Mouse (Mus musculus) CH12.LX (cell line): Measurements from ENCODE around the gene Lancl1. TPM values are rescaled to one million over a fixed set of nuclear protein-coding genes. Genes with fewer than 3 reads are reported as not detected.

Experiments used
- DNase-seq: peaks from one replicate; pipeline ENCODE4 v3.0.0-alpha.2; 2013; ENCODE audit errors: extremely low read depth
- H3K27ac ChIP-seq: 2 replicates; pipeline ENCODE4 v1.5.1; 2012; ENCODE audit warnings: low read depth, mild to moderate bottlenecking, control low read depth, moderate library complexity; ENCODE audit not compliant: insufficient read depth
- H3K27me3 ChIP-seq: replicated peaks from 2 replicates; pipeline ENCODE3; 2012; ENCODE audit warnings: inconsistent platforms
- H3K36me3 ChIP-seq, 2 experiments: replicated peaks in 1 of 2; 2 replicates each; pipeline versions ENCODE3 to v1.6.1; 2012; ENCODE audit warnings: inconsistent platforms in 1 of 2, low read length in 1 of 2, mild to moderate bottlenecking in 1 of 2, mixed read lengths in 1 of 2, moderate library complexity in 1 of 2; ENCODE audit not compliant: control insufficient read depth in 1 of 2, insufficient read depth in 1 of 2
- H3K4me1 ChIP-seq, 2 experiments: 2 replicates each; pipeline ENCODE4 v1.6.1; 2012; ENCODE audit warnings: inconsistent platforms in 1 of 2, moderate library complexity in 1 of 2; ENCODE audit not compliant: insufficient read depth in 2 of 2, control insufficient read depth in 1 of 2
- H3K4me2 ChIP-seq: 2 replicates; pipeline ENCODE4 v1.6.1; 2012; ENCODE audit warnings: low read depth, mild to moderate bottlenecking, control low read depth; ENCODE audit not compliant: poor library complexity, insufficient read depth, severe bottlenecking
- H3K4me3 ChIP-seq, 3 experiments: fragments of 150-350 bp in 1 of 3; sonication (generic) in 1 of 3; replicated peaks in 1 of 3; 2 replicates each; pipeline versions ENCODE3 to v1.5.1; 2011 to 2012; ENCODE audit warnings: low read depth in 2 of 3, low read length in 2 of 3, mild to moderate bottlenecking in 2 of 3, moderate library complexity in 2 of 3, control low read depth in 1 of 3, improper control_type of control experiment in 1 of 3, inconsistent platforms in 1 of 3, mixed read lengths in 1 of 3; ENCODE audit not compliant: poor library complexity in 1 of 3
- H3K79me2 ChIP-seq: replicated peaks from 2 replicates; pipeline ENCODE4 v1.6.1; 2012; ENCODE audit warnings: mild to moderate bottlenecking, moderate library complexity; ENCODE audit not compliant: control insufficient read depth, poor library complexity, insufficient read depth, severe bottlenecking; ENCODE audit errors: extremely low read depth
- H3K9ac ChIP-seq: 2 replicates; pipeline ENCODE4 v1.6.1; 2012; ENCODE audit warnings: low read depth, mild to moderate bottlenecking, control low read depth, moderate library complexity; ENCODE audit not compliant: insufficient read depth
- H3K9me3 ChIP-seq: replicated peaks from 2 replicates; pipeline ENCODE3; 2012; ENCODE audit warnings: low read length, inconsistent platforms, mixed read lengths
- BHLHE40 ChIP-seq: IDR thresholded peaks from 2 replicates; pipeline ENCODE4 v1.6.1; 2011; ENCODE audit warnings: mild to moderate bottlenecking, low read depth, low read length, improper control_type of control experiment
- CHD1 ChIP-seq: IDR thresholded peaks from 2 replicates; pipeline ENCODE4 v1.6.1; 2012; ENCODE audit warnings: low read depth, low read length, improper control_type of control experiment, inconsistent platforms
- CHD2 ChIP-seq: IDR thresholded peaks from 2 replicates; pipeline ENCODE4 v1.6.1; 2011; ENCODE audit warnings: low read length, improper control_type of control experiment
- E2F4 ChIP-seq: IDR thresholded peaks from 2 replicates; pipeline ENCODE4 v1.6.1; 2011; ENCODE audit warnings: low read depth, low read length, improper control_type of control experiment; ENCODE audit not compliant: insufficient replicate concordance
- ELF1 ChIP-seq: IDR thresholded peaks from 2 replicates; pipeline ENCODE4 v1.6.1; 2014; ENCODE audit warnings: low read depth, mild to moderate bottlenecking, inconsistent platforms, low read length, improper control_type of control experiment
- ETS1 ChIP-seq: conservative IDR thresholded peaks from 2 replicates; pipeline ENCODE4 v1.6.1; 2012; ENCODE audit warnings: low read depth, mild to moderate bottlenecking, inconsistent platforms, low read length, improper control_type of control experiment, moderate library complexity
- GABPA ChIP-seq: IDR thresholded peaks from 2 replicates; pipeline ENCODE4 v1.6.1; 2012; ENCODE audit warnings: low read depth, low read length, improper control_type of control experiment, inconsistent platforms; ENCODE audit not compliant: insufficient replicate concordance
- IRF4 ChIP-seq: IDR thresholded peaks from 2 replicates; pipeline ENCODE4 v1.6.1; 2014; ENCODE audit warnings: low read depth, mild to moderate bottlenecking, inconsistent platforms, low read length, improper control_type of control experiment
- JUN ChIP-seq: IDR thresholded peaks from 2 replicates; pipeline ENCODE4 v1.6.1; 2011; ENCODE audit warnings: low read depth, mild to moderate bottlenecking, low read length, improper control_type of control experiment, moderate library complexity; ENCODE audit not compliant: insufficient read depth
- KAT2A ChIP-seq: IDR thresholded peaks from 2 replicates; pipeline ENCODE4 v1.6.1; 2012; ENCODE audit warnings: low read length, improper control_type of control experiment, inconsistent platforms; ENCODE audit not compliant: insufficient replicate concordance
- MAFK ChIP-seq: IDR thresholded peaks from 2 replicates; pipeline ENCODE4 v1.6.1; 2011; ENCODE audit warnings: low read length, improper control_type of control experiment; ENCODE audit not compliant: insufficient replicate concordance
- MAX ChIP-seq: IDR thresholded peaks from 2 replicates; pipeline ENCODE4 v1.6.1; 2011; ENCODE audit warnings: low read length, improper control_type of control experiment
- MAZ ChIP-seq: IDR thresholded peaks from 2 replicates; pipeline ENCODE4 v1.6.1; 2012; ENCODE audit warnings: low read depth, mild to moderate bottlenecking, inconsistent platforms, low read length, improper control_type of control experiment, moderate library complexity
- MEF2A ChIP-seq: IDR thresholded peaks from 2 replicates; pipeline ENCODE4 v1.6.1; 2014; ENCODE audit warnings: low read depth, mild to moderate bottlenecking, inconsistent platforms, low read length, improper control_type of control experiment, borderline replicate concordance
- MYC ChIP-seq: IDR thresholded peaks from 2 replicates; pipeline ENCODE4 v1.6.1; 2011; ENCODE audit warnings: low read depth, mild to moderate bottlenecking, improper control_type of control experiment, low read length
- NELFE ChIP-seq: IDR thresholded peaks from 2 replicates; pipeline ENCODE4 v1.6.1; 2011; ENCODE audit warnings: low read depth, low read length, improper control_type of control experiment
- NRF1 ChIP-seq: IDR thresholded peaks from 2 replicates; pipeline ENCODE4 v1.6.1; 2014; ENCODE audit warnings: low read depth, mild to moderate bottlenecking, inconsistent platforms, low read length, improper control_type of control experiment, moderate library complexity
- PAX5 ChIP-seq: IDR thresholded peaks from 2 replicates; pipeline ENCODE4 v1.6.1; 2012; ENCODE audit warnings: low read length, inconsistent platforms, mixed read lengths
- POLR2A ChIP-seq: IDR thresholded peaks from 2 replicates; pipeline ENCODE4 v1.6.1; 2011; ENCODE audit warnings: low read depth, mild to moderate bottlenecking, improper control_type of control experiment, low read length
- POLR2AphosphoS2 ChIP-seq: IDR thresholded peaks from 2 replicates; pipeline ENCODE4 v1.6.1; 2011; ENCODE audit warnings: low read depth, low read length, improper control_type of control experiment
- RAD21 ChIP-seq: IDR thresholded peaks from 2 replicates; pipeline ENCODE4 v1.6.1; 2011; ENCODE audit warnings: low read depth, mild to moderate bottlenecking, low read length, improper control_type of control experiment, moderate library complexity
- RCOR1 ChIP-seq: conservative IDR thresholded peaks from 2 replicates; pipeline ENCODE4 v1.6.1; 2012; ENCODE audit warnings: low read depth, mild to moderate bottlenecking, inconsistent platforms, low read length, improper control_type of control experiment
- SIN3A ChIP-seq: IDR thresholded peaks from 2 replicates; pipeline ENCODE4 v1.6.1; 2012; ENCODE audit warnings: low read length, improper control_type of control experiment, inconsistent platforms
- TBP ChIP-seq: conservative IDR thresholded peaks from 2 replicates; pipeline ENCODE4 v1.6.1; 2011; ENCODE audit warnings: low read depth, low read length, improper control_type of control experiment
- TCF12 ChIP-seq: IDR thresholded peaks from 2 replicates; pipeline ENCODE4 v1.6.1; 2014; ENCODE audit warnings: low read depth, mild to moderate bottlenecking, inconsistent platforms, low read length, improper control_type of control experiment
- USF1 ChIP-seq: IDR thresholded peaks from 2 replicates; pipeline ENCODE4 v1.6.1; 2014; ENCODE audit warnings: low read depth, mild to moderate bottlenecking, inconsistent platforms, low read length, improper control_type of control experiment
- USF2 ChIP-seq: conservative IDR thresholded peaks from 2 replicates; pipeline ENCODE4 v1.6.1; 2011; ENCODE audit warnings: low read depth, low read length, improper control_type of control experiment
- ZKSCAN1 ChIP-seq: IDR thresholded peaks from 2 replicates; pipeline ENCODE4 v1.6.1; 2012; ENCODE audit warnings: low read depth, inconsistent platforms, low read length, improper control_type of control experiment, borderline replicate concordance
- dilution Hi-C: fragments of 300-500 bp; cut with MboI; formaldehyde crosslinking; loops from 2 replicates; pipeline ENCODE4 v1.14.3; 2020; ENCODE audit warnings: low sequenced_read_pairs; ENCODE audit not compliant: extremely low pct_unique_long_range_greater_than_20kb, extremely low pct_ligation_motif_present
- in situ Hi-C: fragments of 300-500 bp; cut with MboI; formaldehyde crosslinking; loops from 3 replicates; pipeline ENCODE4 v1.14.3; 2019; ENCODE audit warnings: low sequenced_read_pairs, low pct_ligation_motif_present, low pct_unique_long_range_greater_than_20kb, mixed read lengths
- polyA plus RNA-seq: library from polyadenylated mRNA; unstranded; fragments of >175 nt; gene quantifications from 2 replicates; pipeline ENCODE4 v1.2.1, GENCODE M21; 2012; ENCODE audit warnings: low read depth; ENCODE audit not compliant: insufficient read length
- total RNA-seq, 2 experiments: library from RNA; depleted of rRNA; stranded (reverse); fragments of 300-350 nt in 1 of 2; fragments of >200 nt in 1 of 2; gene quantifications; 2 replicates each; pipeline ENCODE4 v1.2.3; 2012 to 2014

Lancl1 gene
- total and polyA plus RNA-seq, 3 experiments, result 35.8 to 55.4 (median 52.8) TPM

DNA sequence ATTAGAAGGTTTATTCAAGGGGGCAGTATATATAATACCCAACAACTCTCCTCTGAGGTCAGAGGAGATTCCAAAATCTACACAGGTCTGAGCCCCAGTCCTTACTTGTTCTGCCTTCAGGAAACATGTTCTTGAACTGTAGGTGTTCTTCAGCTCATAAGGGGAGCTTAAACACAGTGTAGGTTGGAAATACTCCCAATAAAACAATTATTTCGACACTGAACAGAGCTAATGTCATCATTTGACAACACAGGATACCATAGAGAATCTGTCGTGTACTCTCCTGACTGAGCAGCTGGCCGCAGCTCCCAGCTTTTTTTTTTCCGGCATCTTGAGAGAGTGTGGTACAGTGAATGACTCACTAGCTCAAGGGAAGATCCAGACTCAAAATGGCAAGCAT, 52.8 kb downstream of the Lancl1 start:
- in situ Hi-C loops (no loop called here), dilution Hi-C loops (no loop called here)
- no peak overlapping the region for H3K9ac ChIP-seq
- H3K9me3 ChIP-seq, result no peaks in the 10 kb centered on the region
- no peak overlapping the region for H3K4me3 ChIP-seq
- H3K36me3 ChIP-seq, result no peaks in the 10 kb centered on the region
- no peaks in the 10 kb centered on the region for H3K79me2 ChIP-seq
- no peak overlapping the region for H3K27ac ChIP-seq
- H3K4me2 ChIP-seq, result no peak overlapping the region
- TF ChIP-seq CHD2, result no peak
- TF ChIP-seq ELF1, result no peak
- no peak for TF ChIP-seq MAFK
- no peak for TF ChIP-seq MYC
- no peak for TF ChIP-seq TBP
- no peak for TF ChIP-seq JUN
- TF ChIP-seq BHLHE40, result no peak
- no peak for TF ChIP-seq E2F4
- no peak for TF ChIP-seq ETS1
- TF ChIP-seq TCF12, result no peak
- TF ChIP-seq CHD1, result no peak
- TF ChIP-seq POLR2A, result no peak
- no peak for TF ChIP-seq IRF4
- no peak for TF ChIP-seq MAX
- no peak for TF ChIP-seq USF1
- no peak for TF ChIP-seq ZKSCAN1
- TF ChIP-seq SIN3A, result no peak
- no peak for TF ChIP-seq NELFE
- no peak for TF ChIP-seq RAD21
- TF ChIP-seq, all 38 proteins: peak for 0
- DNase-seq, result no peak
- Histone ChIP-seq H3K4me1 (peaks cover 0 to 16% of the 10 kb centered on the region in 2 experiments; a peak in 2 of 4 replicates), H3K27me3 (no peaks in the 10 kb centered on the region)

DNA sequence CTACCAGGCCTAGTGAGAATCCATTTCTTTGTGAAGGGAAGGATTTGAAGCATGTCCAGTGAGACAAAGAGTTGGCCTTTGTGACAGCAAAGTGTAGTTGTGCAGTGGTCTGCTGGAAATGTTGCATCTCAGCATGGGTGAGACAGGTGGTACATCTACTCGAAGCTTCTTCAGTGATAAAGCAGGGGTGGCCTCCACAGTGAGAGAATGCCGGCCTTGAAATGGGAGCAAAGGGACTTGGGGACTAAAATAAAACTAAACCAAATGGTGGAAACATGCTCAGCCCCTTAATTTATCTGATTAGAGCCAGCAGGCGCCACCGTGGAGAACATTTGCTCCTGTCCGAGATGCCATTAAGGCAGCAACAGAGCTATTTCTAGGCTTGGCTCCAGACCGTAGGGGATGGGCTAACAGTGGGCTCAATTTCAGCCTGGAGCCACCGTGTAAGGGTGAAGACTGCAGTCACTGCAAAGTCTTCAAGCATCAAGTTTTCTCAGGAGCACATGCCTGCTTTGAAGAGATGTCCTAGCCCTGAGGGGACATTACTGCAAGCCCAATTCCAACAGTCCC, 53.5 kb downstream of the Lancl1 start:
- in situ Hi-C loops, result no loop called here
- no peaks in the 10 kb centered on the region for H3K27me3 ChIP-seq
- H3K4me2 ChIP-seq, result no peak overlapping the region
- dilution Hi-C loops, result no loop called here
- no peak for DNase-seq
- no peaks in the 10 kb centered on the region for H3K36me3 ChIP-seq
- H3K27ac ChIP-seq, result no peak overlapping the region
- H3K4me1 ChIP-seq, result peaks cover 0 to 23% of the 10 kb centered on the region in 2 experiments; a peak in 2 of 4 replicates
- H3K4me3 ChIP-seq, result no peak overlapping the region
- no peaks in the 10 kb centered on the region for H3K79me2 ChIP-seq
- H3K9ac ChIP-seq, result no peak overlapping the region
- H3K9me3 ChIP-seq, result no peaks in the 10 kb centered on the region
- no peak for TF ChIP-seq USF2
- TF ChIP-seq ELF1, result no peak
- no peak for TF ChIP-seq CHD1
- TF ChIP-seq NELFE, result no peak
- TF ChIP-seq MEF2A, result no peak
- TF ChIP-seq MAX, result no peak
- no peak for TF ChIP-seq MAZ
- TF ChIP-seq GABPA, result no peak
- no peak for TF ChIP-seq POLR2AphosphoS2
- TF ChIP-seq RCOR1, result no peak
- TF ChIP-seq KAT2A, result no peak
- no peak for TF ChIP-seq PAX5
- no peak for TF ChIP-seq TCF12
- TF ChIP-seq SIN3A, result no peak
- no peak for TF ChIP-seq NRF1
- TF ChIP-seq CHD2, result no peak
- TF ChIP-seq MAFK, result no peak
- TF ChIP-seq ZKSCAN1, result no peak
- TF ChIP-seq TBP, result no peak
